Mouse (Mus musculus) heart, adult 18-20 months (tissue): ENCODE data around the gene Ydjc. TPM values are rescaled to one million over a fixed set of nuclear protein-coding genes. Genes with fewer than 3 reads are reported as not detected.

ENCODE experiments used
- DNase-seq, 2 experiments: peaks; one replicate each; pipeline ENCODE4 v3.0.0; 2021 to 2022; ENCODE audit warnings: mixed read lengths in 1 of 2
- long read RNA-seq, 2 experiments: library from polyadenylated mRNA; stranded (forward); transcript quantifications; one replicate each; pipeline ENCODE4 v2.0.0; 2021
- total RNA-seq, 2 experiments: library from RNA; stranded (reverse); gene quantifications; 2 replicates each; pipeline ENCODE4 v1.2.3; 2021

Ydjc gene
- total RNA-seq = 1 to 10 TPM; 2.3 to 3.1 TPM
- long read RNA-seq, experiment 1, partial matches to known transcripts = 1 of 6 reads
- long read RNA-seq, experiment 1, other reads (novel, unspliced or antisense) = 1 of 6 reads
- long read RNA-seq, experiment 2, transcript Ydjc-201 (5 exons, 1,297 nt) = major isoform, 5 of 8 reads
- long read RNA-seq, experiment 2, partial matches to known transcripts = 1 of 8 reads
- long read RNA-seq, experiment 2, other reads (novel, unspliced or antisense) = 2 of 8 reads

GRCm38 (mm10) chr16:17144339-17144738 is at the start of gene Ydjc:
Ydjc (plus strand) TSS chr16:17144621.
- DNase-seq = no peak

GRCm38 (mm10) chr16:17096938-17097337 is 47.5 kb upstream of the Ydjc start:
- no peak for DNase-seq

GRCm38 (mm10) chr16:17102630-17103220 is 41.7 kb upstream of the Ydjc start:
- DNase-seq = no peak

GRCm38 (mm10) chr16:17104600-17104999 is 39.8 kb upstream of the Ydjc start:
- DNase-seq = no peak

- peak; percentile 84 to 85 for DNase-seq
Observed at GRCm38 (mm10) chr16:17110771-17111743, 33.4 kb upstream of the Ydjc start, which contains the start of gene Ppil2. Ppil2 (minus strand) TSS chr16:17111257.

- no peak for DNase-seq
Observed at GRCm38 (mm10) chr16:17117309-17117799, 27.1 kb upstream of the Ydjc start.

- no peak for DNase-seq
Observed at GRCm38 (mm10) chr16:17121569-17121968, 22.9 kb upstream of the Ydjc start.

GRCm38 (mm10) chr16:17124119-17124870 is 20.1 kb upstream of the Ydjc start:
- no peak for DNase-seq

GRCm38 (mm10) chr16:17124871-17125520 is 19.4 kb upstream of the Ydjc start, which contains the start of gene 2610318N02Rik:
2610318N02Rik (minus strand) TSS chr16:17125167.
- DNase-seq = peak; percentile 54 to 56

- peak; percentile 41 to 55 for DNase-seq
Observed at GRCm38 (mm10) chr16:17127292-17127691, 17.1 kb upstream of the Ydjc start.

- DNase-seq = no peak
Observed at GRCm38 (mm10) chr16:17131191-17132088, 13.0 kb upstream of the Ydjc start.

- DNase-seq = peak; percentile 97 to 98
Observed at GRCm38 (mm10) chr16:17132089-17132905, 12.1 kb upstream of the Ydjc start, which contains the start of gene Sdf2l1. Sdf2l1 (minus strand) TSS chr16:17132383.

GRCm38 (mm10) chr16:17132906-17133200 is 11.6 kb upstream of the Ydjc start:
- no peak for DNase-seq

GRCm38 (mm10) chr16:17137355-17137754 is 7.1 kb upstream of the Ydjc start:
- DNase-seq = no peak

- DNase-seq = peak; percentile 79 to 80
Observed at GRCm38 (mm10) chr16:17146772-17147235, 2.4 kb downstream of the Ydjc start, which contains the start of gene Ccdc116. Ccdc116 (minus strand) TSS chr16:17147229.

- no peak for DNase-seq
Observed at GRCm38 (mm10) chr16:17147391-17147929, 3.0 kb downstream of the Ydjc start.

GRCm38 (mm10) chr16:17148084-17148483 is 3.7 kb downstream of the Ydjc start:
- peak in 1 of 2 experiments; percentile 19 for DNase-seq

GRCm38 (mm10) chr16:17150520-17151258 is 6.3 kb downstream of the Ydjc start:
- DNase-seq = no peak
